Mouse (Mus musculus): ENCODE measurements at regions not wholly inside any gene's neighbourhood (a gene's known extent, or its start where the extent isn't known, plus 50 kb on each side); places are given as distances from the start of the nearest gene placed in this dataset.
"Not testable (repeated sequence)": the region's sequence is repeated elsewhere in the genome, so short reads cannot be mapped to it uniquely, and the experiment has no call there.

- DNase-seq (ENCODE audit: low spot score in 2 of 2) = no peak
These were observed 111.6 kb upstream of the Klf3 start for GRCm38 (mm10) chr5:64691406-64692100.

GRCm38 (mm10) chr5:64692335-64692734, 110.9 kb upstream of the Klf3 start:
- no peak for DNase-seq (ENCODE audit: low spot score in 2 of 2)

- no peak for DNase-seq (ENCODE audit: low spot score in 2 of 2)
These were observed 109.6 kb upstream of the Klf3 start for GRCm38 (mm10) chr5:64693616-64694015.

- no peak for DNase-seq (ENCODE audit: low spot score in 2 of 2)
These were observed 108.6 kb upstream of the Klf3 start for GRCm38 (mm10) chr5:64694606-64695005.

- DNase-seq (ENCODE audit: low spot score in 2 of 2) = no peak
These were observed 107.1 kb upstream of the Klf3 start for GRCm38 (mm10) chr5:64696099-64696498.

GRCm38 (mm10) chr5:64697466-64697865, 105.7 kb upstream of the Klf3 start:
- DNase-seq (ENCODE audit: low spot score in 2 of 2) = no peak

- DNase-seq (ENCODE audit: low spot score in 2 of 2) = no peak
These were observed 104.6 kb upstream of the Klf3 start for GRCm38 (mm10) chr5:64698458-64699116.

GRCm38 (mm10) chr5:64700030-64700429, 103.2 kb upstream of the Klf3 start:
- DNase-seq (ENCODE audit: low spot score in 2 of 2) = no peak

- DNase-seq (ENCODE audit: low spot score in 2 of 2) = no peak
These were observed 101.9 kb upstream of the Klf3 start for GRCm38 (mm10) chr5:64701219-64701779.

GRCm38 (mm10) chr5:64701780-64702231, 101.4 kb upstream of the Klf3 start:
- DNase-seq (ENCODE audit: low spot score in 2 of 2) = peak; percentile 69 to 83

GRCm38 (mm10) chr5:64702404-64702803, 100.8 kb upstream of the Klf3 start:
- not testable (repeated sequence) for DNase-seq (ENCODE audit: low spot score in 2 of 2)

GRCm38 (mm10) chr5:64703091-64703872, 99.9 kb upstream of the Klf3 start:
- DNase-seq (ENCODE audit: low spot score in 2 of 2) = peak; percentile 77 to 84

- DNase-seq (ENCODE audit: low spot score in 2 of 2) = peak; percentile 43 to 56
These were observed 99.0 kb upstream of the Klf3 start for GRCm38 (mm10) chr5:64704144-64704543.

GRCm38 (mm10) chr5:64706586-64706985, 96.6 kb upstream of the Klf3 start:
- no peak for DNase-seq (ENCODE audit: low spot score in 2 of 2)

- DNase-seq (ENCODE audit: low spot score in 2 of 2) = no peak
These were observed 94.0 kb upstream of the Klf3 start for GRCm38 (mm10) chr5:64709146-64709545.

GRCm38 (mm10) chr5:64710236-64710635, 93.0 kb upstream of the Klf3 start:
- no peak for DNase-seq (ENCODE audit: low spot score in 2 of 2)

GRCm38 (mm10) chr5:64710968-64711367, 92.2 kb upstream of the Klf3 start:
- no peak for DNase-seq (ENCODE audit: low spot score in 2 of 2)

GRCm38 (mm10) chr5:64714221-64714653, 89.0 kb upstream of the Klf3 start:
- no peak for DNase-seq (ENCODE audit: low spot score in 2 of 2)

- peak in 1 of 2 experiments; percentile 30 for DNase-seq (ENCODE audit: low spot score in 2 of 2)
These were observed 88.5 kb upstream of the Klf3 start for GRCm38 (mm10) chr5:64714710-64715109.

- no peak for DNase-seq (ENCODE audit: low spot score in 2 of 2)
These were observed 86.6 kb upstream of the Klf3 start for GRCm38 (mm10) chr5:64716551-64716950.

GRCm38 (mm10) chr5:64722211-64722610, 81.0 kb upstream of the Klf3 start:
- DNase-seq (ENCODE audit: low spot score in 2 of 2) = no peak

GRCm38 (mm10) chr5:64727847-64728246, 75.3 kb upstream of the Klf3 start:
- DNase-seq (ENCODE audit: low spot score in 2 of 2) = no peak
